Mouse (Mus musculus): ENCODE data around the gene Klb.

DNA sequence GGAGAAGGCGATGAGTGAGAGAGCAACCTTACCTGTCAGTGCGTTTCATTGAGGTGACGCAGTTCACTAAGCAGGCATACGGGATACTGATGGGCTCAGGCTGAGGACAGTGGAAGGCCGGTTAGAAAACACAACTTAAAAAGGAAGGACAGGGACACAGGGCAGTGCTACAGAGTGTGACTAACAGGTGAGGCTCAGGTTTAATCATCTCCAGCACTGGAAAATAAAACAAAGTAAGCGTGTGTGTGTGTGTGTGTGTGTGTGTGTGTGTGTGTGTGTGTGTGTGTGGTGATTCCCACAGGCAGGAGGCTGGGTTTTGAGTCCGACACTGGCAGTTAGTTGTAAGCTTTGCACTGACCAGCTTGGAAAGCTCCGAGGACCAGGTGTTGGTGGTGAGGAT, 74.7 kb downstream of the Klb start:
- TF ChIP-seq POLR2A (IDR thresholded peaks at IDR 0.05; ENCODE audit: low read depth, low read length) (no peak), CTCF (IDR thresholded peaks at IDR 0.05; ENCODE audit: borderline replicate concordance, insufficient read depth, low read length) (no peak)
